Mouse (Mus musculus) macrophage (primary cell): Measurements from ENCODE around the gene Gpatch4. TPM values are rescaled to one million over a fixed set of nuclear protein-coding genes. Genes with fewer than 3 reads are reported as not detected.

Experiments
- H3K27ac ChIP-seq: fragments of 350-480 bp; formaldehyde crosslinking; 2 replicates; pipeline ENCODE4 v1.9.0; 2021
- H3K36me3 ChIP-seq: fragments of 350-480 bp; formaldehyde crosslinking; 2 replicates; pipeline ENCODE4 v1.9.0; 2021; ENCODE audit errors: inconsistent target
- H3K4me3 ChIP-seq: fragments of 350-480 bp; formaldehyde crosslinking; 2 replicates; pipeline ENCODE4 v1.9.0; 2021; ENCODE audit errors: inconsistent target
- H3K79me2 ChIP-seq: fragments of 350-480 bp; formaldehyde crosslinking; 2 replicates; pipeline ENCODE4 v1.9.0; 2021; ENCODE audit errors: inconsistent target
- WGBS: methylation state at CpG from one replicate; pipeline ENCODE4 v1.1.7; 2026; ENCODE audit warnings: inconsistent platforms; ENCODE audit not compliant: missing documents; 5-methylcytosine and 5-hydroxymethylcytosine counted together
- polyA plus RNA-seq: library from polyadenylated mRNA; stranded (reverse); fragments of 250-400 nt; gene quantifications from 3 replicates; pipeline ENCODE4 v1.2.4, GENCODE M21; 2018; ENCODE audit warnings: inconsistent platforms

Gpatch4 gene
- polyA plus RNA-seq, 1 experiment from 2014 or later = 19.6 TPM

- H3K79me2 ChIP-seq = no peaks in the 10 kb centered on the region
- peak overlapping the region; percentile 95; the same call in 1 of the 2 replicates for H3K27ac ChIP-seq
- H3K36me3 ChIP-seq = no peaks in the 10 kb centered on the region
- no peak overlapping the region for H3K4me3 ChIP-seq
- 52% methylated on average over 3 of the region's 3 CpGs for WGBS
Measured at GRCm38 (mm10) chr3:88100251-88100650, 57.3 kb downstream of the Gpatch4 start.

GRCm38 (mm10) chr3:88101736-88102135 is 58.8 kb downstream of the Gpatch4 start:
- H3K27ac ChIP-seq = peak overlapping the region; percentile 95

DNA sequence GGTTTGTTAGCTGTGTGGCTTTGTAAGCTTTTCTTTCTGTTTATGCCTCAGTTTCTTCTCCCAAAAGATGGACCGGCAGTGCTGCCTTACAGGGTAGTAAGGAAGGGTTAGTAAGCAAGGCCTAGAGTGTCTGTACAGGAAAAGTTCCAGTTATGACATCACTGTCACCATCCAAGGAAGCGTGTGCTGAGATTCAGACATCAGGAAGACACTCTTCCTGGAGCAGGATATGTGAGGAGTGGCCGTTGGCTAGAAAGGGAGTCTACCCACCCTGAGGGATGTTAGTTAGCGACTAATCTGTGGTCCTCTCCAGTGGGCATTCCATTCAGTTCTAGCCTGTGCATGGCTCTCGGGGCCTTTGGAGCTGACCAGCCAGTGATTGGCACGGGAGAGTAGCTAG is 59.3 kb downstream of the Gpatch4 start:
- no peak overlapping the region for H3K4me3 ChIP-seq
- no peaks in the 10 kb centered on the region for H3K36me3 ChIP-seq
- WGBS = 67% methylated on average over 6 of the region's 6 CpGs
- H3K27ac ChIP-seq = peak overlapping the region; percentile 95
- H3K79me2 ChIP-seq = no peaks in the 10 kb centered on the region

More at GRCm38 (mm10) chr3:88101736-88102135, 58.8 kb downstream of the Gpatch4 start:
- WGBS = 87% methylated on average over 7 of the region's 7 CpGs
- Histone ChIP-seq H3K79me2 (no peaks in the 10 kb centered on the region), H3K36me3 (no peaks in the 10 kb centered on the region), H3K4me3 (no peak overlapping the region)

DNA sequence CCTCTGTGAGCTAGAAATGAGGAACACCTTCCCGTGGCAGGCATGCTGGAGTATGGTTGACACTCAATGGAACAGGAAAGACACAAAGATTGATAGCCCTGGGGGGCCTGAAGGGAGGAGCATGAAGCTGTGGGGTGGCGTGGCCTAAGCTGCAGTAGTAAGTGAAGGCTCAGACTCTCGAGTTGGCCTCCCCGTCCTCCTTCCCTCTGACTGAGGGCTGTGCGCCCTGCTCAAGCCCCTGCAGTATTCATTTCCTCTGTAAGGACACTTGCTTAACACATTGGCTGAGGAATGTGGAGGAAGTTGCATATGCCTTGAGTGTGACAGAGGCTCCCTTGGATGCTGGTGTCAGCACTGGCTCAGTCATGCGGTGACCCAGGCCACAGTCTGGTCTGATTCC is 59.7 kb downstream of the Gpatch4 start:
- Histone ChIP-seq H3K4me3 (no peak overlapping the region), H3K36me3 (no peaks in the 10 kb centered on the region), H3K27ac (peak overlapping the region; percentile 95), H3K79me2 (no peaks in the 10 kb centered on the region)
- 12% methylated on average over 6 of the region's 6 CpGs for WGBS

Other genes with a start within 250 kb of the Gpatch4 start
- gene Ntrk1, start 247.9 kb upstream of the Gpatch4 start, polyA plus RNA-seq = not detected in 3 replicates
- not detected in 3 replicates for gene Insrr, start 246.2 kb upstream of the Gpatch4 start, polyA plus RNA-seq
- gene Pear1, start 218.8 kb upstream of the Gpatch4 start, polyA plus RNA-seq = 0.07 to 0.30 TPM in 2 of 3 replicates, not detected in the other
- gene Sh2d2a, start 196.4 kb upstream of the Gpatch4 start, polyA plus RNA-seq = not detected in 3 replicates
- 21.8 to 30.4 TPM (median 26.0 TPM) in 3 replicates for gene Prcc, start 157.5 kb upstream of the Gpatch4 start, polyA plus RNA-seq
- 101 to 165 TPM (median 143 TPM) in 3 replicates for gene Hdgf, start 136.8 kb upstream of the Gpatch4 start, polyA plus RNA-seq
- gene Mrpl24, start 123.6 kb upstream of the Gpatch4 start, polyA plus RNA-seq = 54.3 to 77.0 TPM (median 59.3 TPM) in 3 replicates
- gene Isg20l2, start 112.8 kb upstream of the Gpatch4 start, polyA plus RNA-seq = 14.0 to 16.8 TPM (median 14.2 TPM) in 3 replicates
- 6.4 to 10.6 TPM (median 7.0 TPM) in 3 replicates for gene Rrnad1, start 112.4 kb upstream of the Gpatch4 start, polyA plus RNA-seq
- gene Crabp2, start 94.4 kb upstream of the Gpatch4 start, polyA plus RNA-seq = not detected in 3 replicates
- gene Nes, start 72.0 kb upstream of the Gpatch4 start, polyA plus RNA-seq = 0.35 to 2.8 TPM (median 2.5 TPM) in 3 replicates
- gene Bcan, start 42.9 kb upstream of the Gpatch4 start, polyA plus RNA-seq = not detected in 3 replicates
- not detected in 3 replicates for gene Hapln2, start 15.5 kb upstream of the Gpatch4 start, polyA plus RNA-seq
- gene Naxe, start 15.4 kb downstream of the Gpatch4 start, polyA plus RNA-seq = 66.0 to 99.6 TPM (median 82.3 TPM) in 3 replicates
- not detected in 3 replicates for gene Ttc24, start 35.2 kb downstream of the Gpatch4 start, polyA plus RNA-seq
- 2.5 to 4.1 TPM (median 3.7 TPM) in 3 replicates for gene Iqgap3, start 38.9 kb downstream of the Gpatch4 start, polyA plus RNA-seq
- 37.8 to 68.1 TPM (median 46.3 TPM) in 3 replicates for gene Mef2d, start 99.3 kb downstream of the Gpatch4 start, polyA plus RNA-seq
- gene Rhbg, start 211.6 kb downstream of the Gpatch4 start, polyA plus RNA-seq = not detected in 3 replicates
- gene Gm38392, start 244.1 kb downstream of the Gpatch4 start, polyA plus RNA-seq = not detected in 3 replicates